Mouse (Mus musculus): ENCODE data around the gene Pum2.

Gene Pum2

DNA sequence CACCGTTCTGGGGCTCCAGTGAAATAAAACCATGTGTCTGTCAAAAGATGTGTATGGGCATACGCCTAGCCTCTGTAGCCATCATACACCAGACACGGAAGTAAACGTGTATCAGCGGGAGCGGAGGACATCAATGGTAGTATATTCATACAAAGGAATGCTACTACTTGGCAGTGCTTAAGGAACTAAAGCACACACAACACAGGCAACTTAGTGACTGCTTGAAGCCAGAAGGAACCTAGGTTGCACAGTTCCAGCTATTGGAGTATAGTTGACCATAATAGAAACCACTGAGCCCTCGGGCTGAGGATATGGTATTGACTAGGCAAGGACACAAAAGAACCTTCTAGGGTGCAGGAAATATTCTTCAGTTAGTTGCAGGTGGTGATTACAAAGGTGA, 124.0 kb downstream of the Pum2 start:
- DNase-seq (ENCODE audit: low spot score): no peak

DNA sequence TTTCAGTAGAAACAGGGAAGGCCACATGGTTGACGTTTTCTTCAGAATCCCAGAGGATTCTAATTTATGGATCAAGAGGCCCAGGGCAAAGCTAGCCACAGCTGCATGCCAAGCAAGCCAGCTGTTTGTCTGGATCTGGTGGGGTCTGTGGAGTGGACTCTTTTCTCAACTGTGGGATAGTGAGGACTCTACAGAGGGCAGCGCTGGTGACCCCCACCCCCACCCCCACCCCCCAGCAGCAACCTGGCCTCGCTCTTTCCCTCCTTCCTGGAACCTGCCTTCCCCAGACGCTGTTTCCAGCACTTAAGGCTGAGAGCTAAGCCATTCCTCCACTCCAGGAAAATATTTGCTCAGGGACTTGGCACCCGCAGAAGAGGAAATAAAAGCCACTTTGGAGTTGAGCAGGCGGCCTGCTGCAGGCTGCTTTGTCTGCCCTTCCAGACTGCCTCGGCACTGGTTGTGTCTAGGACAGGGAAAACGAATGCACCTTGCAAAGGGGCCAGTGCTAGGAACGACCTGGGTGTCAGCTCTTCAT, 124.6 kb downstream of the Pum2 start:
- DNase-seq (ENCODE audit: low spot score): no peak

All from urinary bladder, postnatal 10 days (tissue).